Mouse (Mus musculus) CH12.LX (cell line): ENCODE data around the gene Smg5. TPM values are rescaled to one million over a fixed set of nuclear protein-coding genes. Genes with fewer than 3 reads are reported as not detected.

Source experiments
- DNase-seq: peaks from one replicate; pipeline ENCODE4 v3.0.0-alpha.2; 2013; ENCODE audit errors: extremely low read depth
- H3K27ac ChIP-seq: 2 replicates; pipeline ENCODE4 v1.5.1; 2012; ENCODE audit warnings: low read depth, mild to moderate bottlenecking, control low read depth, moderate library complexity; ENCODE audit not compliant: insufficient read depth
- H3K27me3 ChIP-seq: replicated peaks from 2 replicates; pipeline ENCODE3; 2012; ENCODE audit warnings: inconsistent platforms
- H3K36me3 ChIP-seq, 2 experiments: replicated peaks in 1 of 2; 2 replicates each; pipeline versions ENCODE3 to v1.6.1; 2012; ENCODE audit warnings: inconsistent platforms in 1 of 2, low read length in 1 of 2, mild to moderate bottlenecking in 1 of 2, mixed read lengths in 1 of 2, moderate library complexity in 1 of 2; ENCODE audit not compliant: control insufficient read depth in 1 of 2, insufficient read depth in 1 of 2
- H3K4me1 ChIP-seq, 2 experiments: 2 replicates each; pipeline ENCODE4 v1.6.1; 2012; ENCODE audit warnings: inconsistent platforms in 1 of 2, moderate library complexity in 1 of 2; ENCODE audit not compliant: insufficient read depth in 2 of 2, control insufficient read depth in 1 of 2
- H3K4me2 ChIP-seq: 2 replicates; pipeline ENCODE4 v1.6.1; 2012; ENCODE audit warnings: low read depth, mild to moderate bottlenecking, control low read depth; ENCODE audit not compliant: poor library complexity, insufficient read depth, severe bottlenecking
- H3K4me3 ChIP-seq, 3 experiments: fragments of 150-350 bp in 1 of 3; sonication (generic) in 1 of 3; replicated peaks in 1 of 3; 2 replicates each; pipeline versions ENCODE3 to v1.5.1; 2011 to 2012; ENCODE audit warnings: low read depth in 2 of 3, low read length in 2 of 3, mild to moderate bottlenecking in 2 of 3, moderate library complexity in 2 of 3, control low read depth in 1 of 3, improper control_type of control experiment in 1 of 3, inconsistent platforms in 1 of 3, mixed read lengths in 1 of 3; ENCODE audit not compliant: poor library complexity in 1 of 3
- H3K79me2 ChIP-seq: replicated peaks from 2 replicates; pipeline ENCODE4 v1.6.1; 2012; ENCODE audit warnings: mild to moderate bottlenecking, moderate library complexity; ENCODE audit not compliant: control insufficient read depth, poor library complexity, insufficient read depth, severe bottlenecking; ENCODE audit errors: extremely low read depth
- H3K9ac ChIP-seq: 2 replicates; pipeline ENCODE4 v1.6.1; 2012; ENCODE audit warnings: low read depth, mild to moderate bottlenecking, control low read depth, moderate library complexity; ENCODE audit not compliant: insufficient read depth
- H3K9me3 ChIP-seq: replicated peaks from 2 replicates; pipeline ENCODE3; 2012; ENCODE audit warnings: low read length, inconsistent platforms, mixed read lengths
- CHD1 ChIP-seq: IDR thresholded peaks from 2 replicates; pipeline ENCODE4 v1.6.1; 2012; ENCODE audit warnings: low read depth, low read length, improper control_type of control experiment, inconsistent platforms
- E2F4 ChIP-seq: IDR thresholded peaks from 2 replicates; pipeline ENCODE4 v1.6.1; 2011; ENCODE audit warnings: low read depth, low read length, improper control_type of control experiment; ENCODE audit not compliant: insufficient replicate concordance
- GABPA ChIP-seq: IDR thresholded peaks from 2 replicates; pipeline ENCODE4 v1.6.1; 2012; ENCODE audit warnings: low read depth, low read length, improper control_type of control experiment, inconsistent platforms; ENCODE audit not compliant: insufficient replicate concordance
- IRF4 ChIP-seq: IDR thresholded peaks from 2 replicates; pipeline ENCODE4 v1.6.1; 2014; ENCODE audit warnings: low read depth, mild to moderate bottlenecking, inconsistent platforms, low read length, improper control_type of control experiment
- JUN ChIP-seq: IDR thresholded peaks from 2 replicates; pipeline ENCODE4 v1.6.1; 2011; ENCODE audit warnings: low read depth, mild to moderate bottlenecking, low read length, improper control_type of control experiment, moderate library complexity; ENCODE audit not compliant: insufficient read depth
- KAT2A ChIP-seq: IDR thresholded peaks from 2 replicates; pipeline ENCODE4 v1.6.1; 2012; ENCODE audit warnings: low read length, improper control_type of control experiment, inconsistent platforms; ENCODE audit not compliant: insufficient replicate concordance
- MAFK ChIP-seq: IDR thresholded peaks from 2 replicates; pipeline ENCODE4 v1.6.1; 2011; ENCODE audit warnings: low read length, improper control_type of control experiment; ENCODE audit not compliant: insufficient replicate concordance
- MEF2A ChIP-seq: IDR thresholded peaks from 2 replicates; pipeline ENCODE4 v1.6.1; 2014; ENCODE audit warnings: low read depth, mild to moderate bottlenecking, inconsistent platforms, low read length, improper control_type of control experiment, borderline replicate concordance
- MXI1 ChIP-seq: IDR thresholded peaks from 2 replicates; pipeline ENCODE4 v1.6.1; 2011; ENCODE audit warnings: mild to moderate bottlenecking, low read depth, low read length, improper control_type of control experiment
- MYC ChIP-seq: IDR thresholded peaks from 2 replicates; pipeline ENCODE4 v1.6.1; 2011; ENCODE audit warnings: low read depth, mild to moderate bottlenecking, improper control_type of control experiment, low read length
- NELFE ChIP-seq: IDR thresholded peaks from 2 replicates; pipeline ENCODE4 v1.6.1; 2011; ENCODE audit warnings: low read depth, low read length, improper control_type of control experiment
- NRF1 ChIP-seq: IDR thresholded peaks from 2 replicates; pipeline ENCODE4 v1.6.1; 2014; ENCODE audit warnings: low read depth, mild to moderate bottlenecking, inconsistent platforms, low read length, improper control_type of control experiment, moderate library complexity
- RAD21 ChIP-seq: IDR thresholded peaks from 2 replicates; pipeline ENCODE4 v1.6.1; 2011; ENCODE audit warnings: low read depth, mild to moderate bottlenecking, low read length, improper control_type of control experiment, moderate library complexity
- RCOR1 ChIP-seq: conservative IDR thresholded peaks from 2 replicates; pipeline ENCODE4 v1.6.1; 2012; ENCODE audit warnings: low read depth, mild to moderate bottlenecking, inconsistent platforms, low read length, improper control_type of control experiment
- SIN3A ChIP-seq: IDR thresholded peaks from 2 replicates; pipeline ENCODE4 v1.6.1; 2012; ENCODE audit warnings: low read length, improper control_type of control experiment, inconsistent platforms
- TBP ChIP-seq: conservative IDR thresholded peaks from 2 replicates; pipeline ENCODE4 v1.6.1; 2011; ENCODE audit warnings: low read depth, low read length, improper control_type of control experiment
- TCF12 ChIP-seq: IDR thresholded peaks from 2 replicates; pipeline ENCODE4 v1.6.1; 2014; ENCODE audit warnings: low read depth, mild to moderate bottlenecking, inconsistent platforms, low read length, improper control_type of control experiment
- USF2 ChIP-seq: conservative IDR thresholded peaks from 2 replicates; pipeline ENCODE4 v1.6.1; 2011; ENCODE audit warnings: low read depth, low read length, improper control_type of control experiment
- ZC3H11A ChIP-seq: IDR thresholded peaks from 2 replicates; pipeline ENCODE4 v1.6.1; 2012; ENCODE audit warnings: low read depth, mild to moderate bottlenecking, inconsistent platforms, low read length, improper control_type of control experiment
- ZKSCAN1 ChIP-seq: IDR thresholded peaks from 2 replicates; pipeline ENCODE4 v1.6.1; 2012; ENCODE audit warnings: low read depth, inconsistent platforms, low read length, improper control_type of control experiment, borderline replicate concordance
- dilution Hi-C: fragments of 300-500 bp; cut with MboI; formaldehyde crosslinking; loops from 2 replicates; pipeline ENCODE4 v1.14.3; 2020; ENCODE audit warnings: low sequenced_read_pairs; ENCODE audit not compliant: extremely low pct_unique_long_range_greater_than_20kb, extremely low pct_ligation_motif_present
- in situ Hi-C: fragments of 300-500 bp; cut with MboI; formaldehyde crosslinking; loops from 3 replicates; pipeline ENCODE4 v1.14.3; 2019; ENCODE audit warnings: low sequenced_read_pairs, low pct_ligation_motif_present, low pct_unique_long_range_greater_than_20kb, mixed read lengths
- polyA plus RNA-seq: library from polyadenylated mRNA; unstranded; fragments of >175 nt; gene quantifications from 2 replicates; pipeline ENCODE4 v1.2.1, GENCODE M21; 2012; ENCODE audit warnings: low read depth; ENCODE audit not compliant: insufficient read length
- total RNA-seq, 2 experiments: library from RNA; depleted of rRNA; stranded (reverse); fragments of 300-350 nt in 1 of 2; fragments of >200 nt in 1 of 2; gene quantifications; 2 replicates each; pipeline ENCODE4 v1.2.3; 2012 to 2014

Smg5 gene
- total and polyA plus RNA-seq, 3 experiments: 43.7 to 81.6 (median 58.3) TPM

- no peak overlapping the region for H3K9ac ChIP-seq
- DNase-seq: no peak
- peaks cover 41% of the 10 kb centered on the region for H3K79me2 ChIP-seq
- no peak overlapping the region for H3K27ac ChIP-seq
- peaks cover 17 to 43% of the 10 kb centered on the region in 2 experiments for H3K36me3 ChIP-seq
- H3K27me3 ChIP-seq: no peaks in the 10 kb centered on the region
- dilution Hi-C loops: no loop called here
- in situ Hi-C loops: no loop called here
- no peak overlapping the region for H3K4me2 ChIP-seq
- H3K4me1 ChIP-seq: peaks cover 14 to 32% of the 10 kb centered on the region in 2 experiments
- TF ChIP-seq E2F4 (no peak), USF2 (no peak), MAFK (no peak), ZC3H11A (no peak), MYC (no peak), TBP (no peak)
- no peak overlapping the region for H3K4me3 ChIP-seq
- H3K9me3 ChIP-seq: no peaks in the 10 kb centered on the region
Observed at GRCm38 (mm10) chr3:88338316-88338715, 2.3 kb downstream of the Smg5 start.

- Histone ChIP-seq H3K27ac (no peak overlapping the region), H3K4me1 (peaks cover 10 to 25% of the 10 kb centered on the region in 2 experiments), H3K9ac (no peak overlapping the region), H3K9me3 (no peaks in the 10 kb centered on the region)
- no peak for DNase-seq
- dilution Hi-C loops (no loop called here), in situ Hi-C loops (no loop called here)
- TF ChIP-seq CHD1 (no peak), NRF1 (no peak), GABPA (no peak), MEF2A (no peak), JUN (no peak), MAFK (no peak), NELFE (no peak), ZKSCAN1 (no peak), SIN3A (no peak), KAT2A (no peak), RCOR1 (no peak), RAD21 (no peak), TCF12 (no peak), ZC3H11A (no peak), IRF4 (no peak), MXI1 (no peak)
- TF ChIP-seq, all 38 proteins: peak for 0
- Histone ChIP-seq H3K4me3 (no peak overlapping the region), H3K4me2 (no peak overlapping the region), H3K27me3 (no peaks in the 10 kb centered on the region), H3K36me3 (peaks cover 21 to 49% of the 10 kb centered on the region in 2 experiments), H3K79me2 (peaks cover 41% of the 10 kb centered on the region)
Observed at GRCm38 (mm10) chr3:88339006-88339405, 2.9 kb downstream of the Smg5 start.
